Mouse (Mus musculus): ENCODE data around the gene Aarsd1. TPM values are rescaled to one million over a fixed set of nuclear protein-coding genes. Genes with fewer than 3 reads are reported as not detected.
"Not testable (repeated sequence)": the region's sequence is repeated elsewhere in the genome, so short reads cannot be mapped to it uniquely, and the experiment has no call there.

Aarsd1 gene
- polyA plus RNA-seq, 1 experiment = 18.7 TPM

DNA sequence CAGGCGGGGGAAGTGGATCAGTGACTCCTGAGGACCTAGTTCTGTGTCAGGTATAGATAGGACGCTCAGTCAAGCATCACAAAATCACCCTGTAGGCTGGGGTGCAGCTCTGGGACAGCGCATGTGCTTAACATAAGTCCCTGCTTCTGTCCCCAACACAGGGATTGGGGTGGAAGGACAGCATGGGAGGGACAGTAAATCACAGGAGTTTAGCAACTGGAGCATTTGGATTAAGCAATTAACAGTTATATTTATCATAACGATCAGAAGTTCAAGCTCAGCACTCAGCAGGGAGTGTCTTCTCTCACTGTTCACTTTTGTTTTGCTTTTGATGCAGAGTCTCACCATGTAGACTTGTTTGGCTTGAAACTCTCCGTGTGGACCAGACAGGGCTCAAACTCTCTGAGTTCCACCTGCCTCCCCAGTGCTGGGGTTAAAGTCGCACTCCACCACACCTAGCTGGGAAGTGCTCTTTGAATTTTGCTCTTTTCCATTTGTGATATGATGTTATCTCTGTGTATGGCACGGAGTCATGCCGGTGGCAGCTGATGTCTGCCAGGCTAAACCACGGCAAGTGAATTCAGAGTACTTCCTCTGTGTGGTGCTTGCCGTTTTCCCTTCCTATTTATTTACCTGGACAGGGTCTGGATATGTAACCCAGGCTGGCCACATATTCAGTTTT, 34.8 kb upstream of the Aarsd1 start:
- Histone ChIP-seq H3K4me3 (ENCODE audit: control insufficient read depth, low read depth, low read length) (no peak overlapping the region), H3K36me3 (ENCODE audit: control insufficient read depth, insufficient read depth, low read length) (no peaks in the 10 kb centered on the region), H3K27me3 (ENCODE audit: control insufficient read depth, insufficient read depth, low read length) (no peaks in the 10 kb centered on the region), H3K4me1 (ENCODE audit: control insufficient read depth, insufficient read depth, low read length) (no peaks in the 10 kb centered on the region), H3K27ac (ENCODE audit: control insufficient read depth, insufficient read depth, low read depth, low read length) (no peak overlapping the region)
- no peak for TF ChIP-seq POLR2A (IDR thresholded peaks at IDR 0.05; ENCODE audit: control insufficient read depth, low read depth, low read length)
- TF ChIP-seq CTCF (IDR thresholded peaks at IDR 0.05; ENCODE audit: control insufficient read depth, insufficient read depth, insufficient replicate concordance, low read depth, low read length) = no peak

- H3K4me3 ChIP-seq (ENCODE audit: control insufficient read depth, low read depth, low read length) = no peak overlapping the region
- no peak overlapping the region for H3K27ac ChIP-seq (ENCODE audit: control insufficient read depth, insufficient read depth, low read depth, low read length)
- no peaks in the 10 kb centered on the region for H3K27me3 ChIP-seq (ENCODE audit: control insufficient read depth, insufficient read depth, low read length)
- H3K4me1 ChIP-seq (ENCODE audit: control insufficient read depth, insufficient read depth, low read length) = no peaks in the 10 kb centered on the region
- H3K36me3 ChIP-seq (ENCODE audit: control insufficient read depth, insufficient read depth, low read length) = no peaks in the 10 kb centered on the region
- no peak for TF ChIP-seq CTCF (IDR thresholded peaks at IDR 0.05; ENCODE audit: control insufficient read depth, insufficient read depth, insufficient replicate concordance, low read depth, low read length)
- TF ChIP-seq POLR2A (IDR thresholded peaks at IDR 0.05; ENCODE audit: control insufficient read depth, low read depth, low read length) = no peak
Measured at GRCm38 (mm10) chr11:101451536-101451935, 34.1 kb upstream of the Aarsd1 start.

- Histone ChIP-seq H3K27me3 (ENCODE audit: control insufficient read depth, insufficient read depth, low read length) (no peaks in the 10 kb centered on the region), H3K4me3 (ENCODE audit: control insufficient read depth, low read depth, low read length) (no peak overlapping the region), H3K27ac (ENCODE audit: control insufficient read depth, insufficient read depth, low read depth, low read length) (no peak overlapping the region), H3K36me3 (ENCODE audit: control insufficient read depth, insufficient read depth, low read length) (no peaks in the 10 kb centered on the region), H3K4me1 (ENCODE audit: control insufficient read depth, insufficient read depth, low read length) (no peaks in the 10 kb centered on the region)
- TF ChIP-seq CTCF (IDR thresholded peaks at IDR 0.05; ENCODE audit: control insufficient read depth, insufficient read depth, insufficient replicate concordance, low read depth, low read length) (no peak), POLR2A (IDR thresholded peaks at IDR 0.05; ENCODE audit: control insufficient read depth, low read depth, low read length) (no peak)
Measured at GRCm38 (mm10) chr11:101450394-101450793, 33.0 kb upstream of the Aarsd1 start.

GRCm38 (mm10) chr11:101449596-101449995, 32.2 kb upstream of the Aarsd1 start:
- H3K27ac ChIP-seq (ENCODE audit: control insufficient read depth, insufficient read depth, low read depth, low read length); H3K4me1 ChIP-seq (ENCODE audit: control insufficient read depth, insufficient read depth, low read length); H3K4me3 ChIP-seq (ENCODE audit: control insufficient read depth, low read depth, low read length); H3K27me3 ChIP-seq (ENCODE audit: control insufficient read depth, insufficient read depth, low read length); H3K36me3 ChIP-seq (ENCODE audit: control insufficient read depth, insufficient read depth, low read length): not testable (repeated sequence)

DNA sequence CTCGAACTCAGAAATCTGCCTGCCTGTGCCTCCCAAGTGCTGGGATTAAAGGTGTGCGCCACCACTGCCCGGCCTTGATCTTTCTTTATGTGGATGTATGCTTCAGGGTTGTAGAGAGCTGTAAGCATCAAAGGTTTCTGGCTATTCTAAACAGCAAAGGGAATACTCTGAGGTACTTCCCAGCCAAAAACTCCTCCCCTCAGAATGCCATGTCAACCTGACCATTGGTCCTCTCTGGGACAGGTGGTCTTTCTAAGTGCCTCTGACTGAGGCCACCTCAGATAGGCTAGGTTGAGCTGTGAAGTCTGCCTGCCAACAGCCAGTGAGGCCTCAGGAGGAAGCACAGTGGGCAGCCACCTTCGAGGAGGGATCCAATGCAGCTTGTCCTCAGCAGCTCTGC, 31.5 kb upstream of the Aarsd1 start:
- no peak for TF ChIP-seq CTCF (IDR thresholded peaks at IDR 0.05; ENCODE audit: control insufficient read depth, insufficient read depth, insufficient replicate concordance, low read depth, low read length)
- no peaks in the 10 kb centered on the region for H3K4me1 ChIP-seq (ENCODE audit: control insufficient read depth, insufficient read depth, low read length)
- H3K36me3 ChIP-seq (ENCODE audit: control insufficient read depth, insufficient read depth, low read length) = peaks cover 2% of the 10 kb centered on the region
- no peak overlapping the region; the same call in 1 of the 2 replicates for H3K4me3 ChIP-seq (ENCODE audit: control insufficient read depth, low read depth, low read length)
- no peaks in the 10 kb centered on the region for H3K27me3 ChIP-seq (ENCODE audit: control insufficient read depth, insufficient read depth, low read length)
- peak overlapping the region; percentile 59 for H3K27ac ChIP-seq (ENCODE audit: control insufficient read depth, insufficient read depth, low read depth, low read length)

DNA sequence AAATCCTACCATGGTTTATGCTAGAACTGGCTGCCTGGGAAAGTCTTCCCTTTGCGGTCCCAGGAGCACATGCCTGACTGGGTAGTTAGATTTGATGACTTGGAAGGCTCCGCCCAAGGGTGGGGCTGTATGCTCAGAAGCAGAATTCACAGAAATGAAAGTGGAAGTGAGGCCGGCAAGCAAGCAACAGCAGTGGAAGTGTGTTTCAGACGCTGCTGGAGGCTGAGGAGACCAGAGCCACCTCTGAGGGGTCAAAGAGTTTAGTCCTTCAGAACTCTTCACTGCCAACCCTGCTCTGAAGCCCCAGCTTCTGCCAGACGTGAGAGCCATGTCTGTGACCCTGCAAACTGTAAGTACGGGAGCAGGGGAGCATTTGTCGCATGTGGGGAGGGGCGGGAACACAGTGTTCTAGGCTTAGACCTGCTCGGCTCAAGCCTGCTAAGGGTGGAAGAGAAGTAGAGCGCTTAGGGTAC, 30.9 kb upstream of the Aarsd1 start, which contains the start of gene Ifi35:
Gene Ifi35 (plus strand): TSS at position 134 of the 473 bp plus-strand sequence.
- no peaks in the 10 kb centered on the region for H3K27me3 ChIP-seq (ENCODE audit: control insufficient read depth, insufficient read depth, low read length)
- no peaks in the 10 kb centered on the region for H3K4me1 ChIP-seq (ENCODE audit: control insufficient read depth, insufficient read depth, low read length)
- TF ChIP-seq POLR2A (IDR thresholded peaks at IDR 0.05; ENCODE audit: control insufficient read depth, low read depth, low read length) (peak; percentile 38; the same call in 1 of the 2 replicates), CTCF (IDR thresholded peaks at IDR 0.05; ENCODE audit: control insufficient read depth, insufficient read depth, insufficient replicate concordance, low read depth, low read length) (no peak)
- H3K36me3 ChIP-seq (ENCODE audit: control insufficient read depth, insufficient read depth, low read length) = peaks cover 4% of the 10 kb centered on the region
- H3K27ac ChIP-seq (ENCODE audit: control insufficient read depth, insufficient read depth, low read depth, low read length) = peak within 1 kb of the TSS; percentile 59
- peak within 1 kb of the TSS; percentile 69 for H3K4me3 ChIP-seq (ENCODE audit: control insufficient read depth, low read depth, low read length)

GRCm38 (mm10) chr11:101447786-101448185, 30.4 kb upstream of the Aarsd1 start:
- H3K4me3 ChIP-seq (ENCODE audit: control insufficient read depth, low read depth, low read length) = no peak overlapping the region
- TF ChIP-seq CTCF (IDR thresholded peaks at IDR 0.05; ENCODE audit: control insufficient read depth, insufficient read depth, insufficient replicate concordance, low read depth, low read length) = no peak
- TF ChIP-seq POLR2A (IDR thresholded peaks at IDR 0.05; ENCODE audit: control insufficient read depth, low read depth, low read length) = no peak
- H3K36me3 ChIP-seq (ENCODE audit: control insufficient read depth, insufficient read depth, low read length) = peaks cover 4% of the 10 kb centered on the region
- no peaks in the 10 kb centered on the region for H3K27me3 ChIP-seq (ENCODE audit: control insufficient read depth, insufficient read depth, low read length)
- no peak overlapping the region for H3K27ac ChIP-seq (ENCODE audit: control insufficient read depth, insufficient read depth, low read depth, low read length)
- no peaks in the 10 kb centered on the region for H3K4me1 ChIP-seq (ENCODE audit: control insufficient read depth, insufficient read depth, low read length)

GRCm38 (mm10) chr11:101446860-101447259, 29.4 kb upstream of the Aarsd1 start:
- H3K36me3 ChIP-seq (ENCODE audit: control insufficient read depth, insufficient read depth, low read length); H3K4me3 ChIP-seq (ENCODE audit: control insufficient read depth, low read depth, low read length); H3K4me1 ChIP-seq (ENCODE audit: control insufficient read depth, insufficient read depth, low read length); H3K27me3 ChIP-seq (ENCODE audit: control insufficient read depth, insufficient read depth, low read length); H3K27ac ChIP-seq (ENCODE audit: control insufficient read depth, insufficient read depth, low read depth, low read length): not testable (repeated sequence)

Measured in testis, adult 2 months (tissue).